Mouse (Mus musculus): Measurements from ENCODE around the gene Ctnna2.

Gene Ctnna2

DNA sequence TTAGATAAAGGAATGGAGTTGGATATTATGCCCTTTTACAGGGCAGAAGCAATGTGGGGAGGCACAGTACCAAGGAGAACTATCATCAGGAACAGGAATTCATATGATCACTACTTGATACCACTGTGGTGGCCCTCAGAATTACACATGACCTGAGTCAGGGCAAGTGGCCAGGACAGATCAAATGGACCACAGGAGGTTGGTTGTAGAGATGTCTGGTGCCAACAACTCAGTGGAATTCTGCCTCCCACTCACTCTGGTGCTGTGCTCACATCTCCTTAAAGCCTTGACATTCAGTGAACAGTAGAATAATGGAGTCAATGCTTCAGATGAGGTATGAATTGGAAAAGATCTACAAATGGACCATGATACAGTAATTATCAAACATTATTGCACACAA lies 691.1 kb downstream of the Ctnna2 start:
- DNase-seq (ENCODE audit: low read depth in 1 of 2, low spot score in 2 of 2), result no peak

DNA sequence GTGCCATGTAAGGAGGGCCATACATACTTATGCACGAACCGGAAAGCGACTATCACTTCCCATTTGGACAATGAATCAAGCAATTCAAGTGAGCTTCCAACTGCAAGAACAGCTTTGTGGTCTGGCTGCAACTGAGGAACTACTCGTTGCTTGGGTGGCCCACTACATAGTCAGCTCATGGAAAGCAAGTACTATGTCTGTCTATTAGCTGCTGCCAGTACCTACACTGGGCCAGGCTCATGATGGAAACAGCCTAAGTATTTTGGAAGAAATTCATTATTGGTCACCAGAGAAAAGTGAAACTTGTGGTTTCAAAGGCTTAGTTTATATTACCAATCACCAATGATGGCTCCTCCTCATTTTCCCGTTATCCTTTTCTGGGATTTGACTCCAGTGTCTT lies 693.2 kb downstream of the Ctnna2 start:
- DNase-seq (ENCODE audit: low read depth in 1 of 2, low spot score in 2 of 2), result no peak

DNA sequence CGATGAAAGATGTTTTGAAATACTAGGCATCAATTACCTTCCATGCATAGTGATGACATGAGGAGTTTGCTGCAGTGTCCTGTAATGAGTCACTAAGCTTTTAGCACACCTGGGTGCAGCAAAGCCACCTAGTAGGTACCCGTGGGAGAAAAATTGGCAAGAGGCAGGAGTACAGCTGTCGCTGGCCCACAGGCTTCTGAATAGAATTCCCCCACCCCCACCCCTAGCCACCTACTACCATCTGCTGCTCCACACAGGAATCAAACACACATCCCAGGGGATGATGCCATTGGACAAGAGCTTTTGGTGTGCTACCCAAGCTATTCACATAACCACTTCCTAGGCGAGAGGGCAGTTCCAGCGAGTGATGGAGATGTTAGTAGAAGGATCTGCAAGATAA lies 700.7 kb downstream of the Ctnna2 start:
- no peak for DNase-seq (ENCODE audit: low read depth in 1 of 2, low spot score in 2 of 2)

DNA sequence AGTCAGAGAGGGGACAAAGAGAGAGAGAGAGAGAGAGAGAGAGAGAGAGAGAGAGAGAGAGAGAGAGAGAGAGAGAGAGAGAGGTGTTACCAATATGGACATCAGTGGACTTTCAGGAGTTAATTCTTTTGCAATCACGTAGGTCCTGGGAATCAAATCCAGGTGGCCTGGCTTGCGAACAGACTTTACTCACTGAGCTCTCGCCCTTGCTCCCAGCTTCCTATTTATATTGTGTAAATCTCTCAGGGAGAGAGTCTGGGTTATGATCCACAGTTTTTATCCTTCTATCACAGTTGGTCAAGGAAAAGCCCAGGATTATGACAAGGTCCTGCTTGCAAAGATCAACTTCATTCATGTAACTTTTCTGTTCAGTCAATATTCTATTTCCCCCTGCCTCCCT lies 714.3 kb downstream of the Ctnna2 start:
- DNase-seq (ENCODE audit: low read depth in 1 of 2, low spot score in 2 of 2), result no peak

DNA sequence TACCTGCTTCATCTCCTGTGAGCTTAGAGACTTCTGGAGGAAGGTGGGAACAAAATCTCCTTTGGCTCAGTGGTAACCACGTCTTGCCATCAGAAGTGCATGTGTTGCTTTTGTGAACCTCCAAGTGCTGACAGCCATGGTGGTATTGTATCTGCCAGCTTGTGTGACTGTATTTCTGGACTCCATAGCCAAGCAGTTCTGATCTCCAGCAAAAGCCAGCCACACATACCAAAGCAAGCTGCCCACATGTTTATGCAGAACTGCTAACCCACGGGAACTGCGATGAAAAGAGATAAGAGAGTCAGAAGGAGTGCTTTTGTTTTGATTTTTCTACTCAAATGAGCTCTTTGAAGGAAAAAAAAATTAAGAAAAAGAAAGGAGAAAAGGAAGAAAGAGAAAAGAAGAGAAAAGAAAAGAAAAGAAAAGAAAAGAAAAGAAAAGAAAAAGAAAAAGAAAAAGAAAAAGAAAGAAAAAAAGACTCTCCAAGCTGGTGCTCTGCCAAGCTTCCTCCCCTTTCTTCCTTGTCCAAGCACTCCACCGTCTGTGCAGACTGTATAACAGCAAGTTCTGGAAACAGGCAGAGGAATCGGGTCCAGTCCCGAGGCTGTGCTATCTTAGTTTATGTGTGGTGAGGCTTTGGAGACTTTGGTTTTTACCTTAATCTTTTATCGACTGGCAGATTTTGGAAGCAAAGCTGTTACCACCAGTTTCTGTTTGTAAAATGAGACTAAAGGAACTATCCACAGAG lies 722.0 kb downstream of the Ctnna2 start:
- DNase-seq (ENCODE audit: low read depth in 1 of 2, low spot score in 2 of 2), result no peak

DNA sequence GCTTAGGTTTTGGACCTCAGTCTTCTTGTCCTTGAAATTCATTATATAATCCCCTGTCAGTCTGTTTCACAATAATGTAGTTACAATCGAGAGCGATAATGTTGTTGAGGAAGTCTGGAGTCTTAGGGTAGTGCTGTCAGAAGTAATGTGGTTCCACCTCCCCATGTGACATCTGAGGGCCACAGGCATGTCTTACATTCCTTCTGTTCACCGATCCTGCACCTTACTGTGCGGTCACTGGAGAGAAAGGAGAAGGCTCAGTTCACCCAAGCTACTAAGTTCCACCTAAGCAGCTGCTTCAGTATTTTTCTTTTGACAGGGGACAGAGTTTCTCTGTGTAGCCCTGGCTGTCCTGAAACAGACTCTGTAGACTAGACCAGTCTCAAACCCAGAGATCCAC lies 723.2 kb downstream of the Ctnna2 start:
- DNase-seq (ENCODE audit: low read depth in 1 of 2, low spot score in 2 of 2), result no peak

DNA sequence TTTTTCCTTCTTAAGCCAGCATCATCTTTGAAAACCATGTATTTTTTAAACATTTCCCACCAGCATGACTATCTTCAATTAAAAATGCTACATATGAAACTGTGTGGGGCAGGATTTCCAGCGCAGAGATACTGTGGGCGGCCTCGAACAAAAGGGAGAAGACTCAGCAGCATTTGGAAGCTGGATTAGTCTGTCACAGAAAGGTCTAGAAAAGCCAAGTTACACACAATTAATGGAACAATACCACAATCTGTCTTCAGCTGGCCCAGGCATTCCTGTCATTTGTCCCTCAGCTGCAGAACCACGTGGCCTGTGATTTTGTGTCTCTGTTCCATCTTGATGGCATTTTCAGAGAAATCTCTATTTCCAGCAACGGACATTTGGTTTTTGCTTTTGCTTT lies 726.0 kb downstream of the Ctnna2 start:
- no peak for DNase-seq (ENCODE audit: low read depth in 1 of 2, low spot score in 2 of 2)

DNA sequence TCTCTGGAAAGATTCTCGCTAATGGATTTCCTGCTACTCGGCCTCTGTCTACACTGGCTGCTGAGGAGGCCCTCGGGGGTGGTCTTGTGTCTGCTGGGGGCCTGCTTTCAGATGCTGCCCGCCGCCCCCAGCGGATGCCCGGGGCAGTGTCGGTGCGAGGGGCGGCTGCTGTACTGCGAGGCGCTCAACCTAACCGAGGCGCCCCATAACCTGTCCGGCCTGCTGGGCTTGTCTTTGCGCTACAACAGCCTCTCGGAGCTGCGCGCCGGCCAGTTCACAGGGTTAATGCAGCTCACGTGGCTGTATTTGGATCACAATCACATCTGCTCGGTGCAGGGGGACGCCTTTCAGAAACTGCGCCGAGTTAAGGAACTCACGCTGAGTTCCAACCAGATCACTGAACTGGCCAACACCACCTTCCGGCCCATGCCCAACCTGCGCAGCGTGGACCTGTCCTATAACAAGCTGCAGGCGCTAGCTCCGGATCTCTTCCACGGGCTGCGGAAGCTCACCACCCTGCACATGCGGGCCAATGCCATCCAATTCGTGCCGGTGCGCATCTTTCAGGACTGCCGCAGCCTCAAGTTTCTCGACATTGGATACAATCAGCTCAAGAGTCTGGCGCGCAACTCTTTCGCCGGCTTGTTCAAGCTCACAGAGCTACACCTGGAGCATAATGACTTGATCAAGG lies 735.8 kb downstream of the Ctnna2 start:
- no peak for DNase-seq (ENCODE audit: low read depth in 1 of 2, low spot score in 2 of 2)

DNA sequence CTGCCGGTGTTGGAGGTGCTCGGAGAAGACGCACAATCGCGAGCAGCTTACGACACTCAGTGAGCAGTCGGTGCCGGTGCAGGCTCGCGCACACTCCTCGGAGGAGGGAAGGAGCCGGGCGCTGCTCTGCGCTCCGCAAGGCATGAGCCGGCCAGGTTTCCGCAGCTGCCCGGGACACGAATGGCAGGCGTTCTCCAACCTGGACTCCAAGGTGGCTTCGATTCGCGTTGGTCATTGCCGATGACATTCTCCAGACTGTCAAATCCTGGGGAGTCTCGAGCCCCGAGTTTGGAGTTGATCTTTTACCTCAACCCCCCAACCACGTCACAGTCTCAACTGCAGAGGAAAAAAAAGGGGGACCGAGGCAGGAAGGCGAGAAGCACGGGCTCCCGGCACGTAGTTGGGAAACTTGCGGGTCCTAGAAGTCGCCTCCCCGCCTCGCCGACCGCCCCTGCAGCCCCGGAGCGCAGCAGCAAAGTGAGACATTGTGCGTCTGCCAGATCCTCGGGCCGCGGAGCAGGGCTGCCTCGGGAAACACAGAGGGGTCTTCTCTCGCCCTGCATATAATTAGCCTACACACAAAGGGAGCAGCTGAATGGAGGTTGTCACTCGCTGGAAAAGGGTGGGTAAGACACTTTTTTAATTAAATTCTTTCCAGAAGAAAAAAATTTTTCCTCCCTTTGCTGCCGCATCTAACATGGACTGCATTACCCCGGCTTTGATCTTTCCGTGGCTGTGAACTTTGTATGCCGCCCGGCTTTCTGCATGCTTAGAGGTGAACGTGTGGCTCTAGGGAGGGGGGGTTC lies 736.7 kb downstream of the Ctnna2 start, which contains the start of gene Lrrtm1:
Gene Lrrtm1, plus strand, starts transcription at position 89 of the 806 bp plus-strand sequence.
- no peak for DNase-seq (ENCODE audit: low read depth in 1 of 2, low spot score in 2 of 2)

DNA sequence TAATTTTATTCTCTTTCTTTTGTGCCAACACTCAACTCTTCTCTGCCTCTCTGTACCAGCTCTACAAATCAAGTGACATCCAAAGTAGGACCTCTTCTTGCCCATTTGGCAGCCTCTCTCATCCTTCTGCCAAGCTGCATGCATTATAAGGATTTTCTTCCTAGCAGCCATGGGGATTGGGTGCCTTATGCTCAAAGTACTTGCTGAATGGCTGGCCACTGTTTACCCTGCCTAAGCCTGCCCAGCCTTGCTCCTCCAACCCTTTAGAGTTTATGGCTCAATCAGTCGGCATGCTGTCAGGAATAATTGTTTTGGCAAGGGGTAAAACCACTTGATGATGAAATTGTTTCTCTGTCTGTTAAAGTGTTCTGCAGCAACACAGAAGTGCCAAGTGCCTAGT lies 739.1 kb downstream of the Ctnna2 start:
- DNase-seq (ENCODE audit: low read depth in 1 of 2, low spot score in 2 of 2), result no peak

DNA sequence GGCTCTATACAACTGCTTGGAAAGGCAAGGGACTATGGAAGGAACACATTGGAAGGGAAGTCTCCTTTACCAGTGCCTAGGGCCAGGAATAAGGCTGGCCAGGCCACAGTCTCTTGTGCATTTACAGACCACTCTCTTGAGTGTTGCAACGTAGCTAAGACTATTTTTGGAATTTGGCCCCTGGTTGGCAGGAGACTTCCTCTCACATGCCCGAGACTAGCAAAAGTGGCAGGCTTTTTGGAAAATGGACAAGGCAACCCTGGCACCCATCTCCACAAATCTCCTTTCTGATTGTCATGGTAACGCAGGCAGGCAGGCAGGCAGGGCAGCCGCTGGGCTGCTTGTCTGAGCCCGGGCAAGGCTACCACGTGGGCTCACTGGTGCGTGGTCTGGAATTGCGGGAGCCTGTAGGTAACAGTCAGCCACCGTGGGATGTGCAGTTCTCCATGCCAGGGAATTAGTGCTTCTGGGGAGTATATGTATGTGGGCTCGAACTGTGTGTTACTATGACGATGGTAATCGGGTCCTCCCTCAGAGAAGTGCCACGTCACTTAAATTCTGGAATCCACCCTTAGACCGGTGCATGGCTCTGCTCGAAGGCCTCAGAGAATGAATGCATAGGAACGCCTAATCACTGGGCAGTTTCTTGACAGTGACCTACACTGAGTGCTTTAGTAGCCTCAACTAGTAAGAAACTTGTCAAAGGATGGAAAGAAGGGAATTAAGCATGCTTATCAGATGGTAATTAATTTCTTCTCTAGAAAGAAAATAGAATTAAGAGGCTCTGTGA lies 756.5 kb downstream of the Ctnna2 start:
- DNase-seq (ENCODE audit: low read depth in 1 of 2, low spot score in 2 of 2), result no peak

DNA sequence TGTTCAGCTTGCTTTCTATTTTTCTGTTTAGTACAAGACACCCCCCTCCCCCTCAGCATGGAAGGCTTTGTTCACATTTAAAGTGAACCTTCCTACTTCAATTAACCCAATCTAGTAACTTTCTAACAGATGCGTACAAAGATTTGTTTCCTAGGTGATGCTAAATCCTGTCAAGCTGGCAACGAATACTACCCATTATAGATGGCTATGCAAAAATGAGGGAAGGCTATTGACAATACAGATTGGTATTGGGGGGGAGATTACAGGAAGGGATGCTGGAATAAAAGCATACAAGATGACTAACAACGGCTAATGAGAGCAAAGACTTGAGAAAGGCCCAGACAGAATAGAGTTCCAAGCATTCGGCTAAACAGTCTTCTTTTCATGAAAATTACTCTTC lies 758.7 kb downstream of the Ctnna2 start:
- no peak for DNase-seq (ENCODE audit: low read depth in 1 of 2, low spot score in 2 of 2)

DNA sequence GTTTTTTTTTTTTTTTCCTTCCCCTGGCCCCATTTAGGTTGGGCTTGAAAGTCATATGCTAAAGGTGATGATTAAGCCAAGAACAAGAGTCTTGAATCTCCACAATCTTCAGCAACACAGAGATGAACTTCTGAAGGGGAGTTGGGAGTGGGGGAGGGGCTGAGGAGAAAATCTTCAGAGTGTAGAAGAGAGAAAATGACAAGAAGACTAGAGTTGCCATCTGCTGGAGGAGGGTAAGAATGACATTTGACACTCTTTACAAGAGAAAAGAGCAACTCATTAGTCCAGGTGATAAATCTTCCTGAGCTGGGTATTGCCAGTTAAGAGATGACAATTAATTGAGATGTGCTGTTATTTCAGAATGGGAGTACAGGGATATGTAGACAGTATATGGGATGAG lies 760.6 kb downstream of the Ctnna2 start:
- no peak for DNase-seq (ENCODE audit: low read depth in 1 of 2, low spot score in 2 of 2)

DNA sequence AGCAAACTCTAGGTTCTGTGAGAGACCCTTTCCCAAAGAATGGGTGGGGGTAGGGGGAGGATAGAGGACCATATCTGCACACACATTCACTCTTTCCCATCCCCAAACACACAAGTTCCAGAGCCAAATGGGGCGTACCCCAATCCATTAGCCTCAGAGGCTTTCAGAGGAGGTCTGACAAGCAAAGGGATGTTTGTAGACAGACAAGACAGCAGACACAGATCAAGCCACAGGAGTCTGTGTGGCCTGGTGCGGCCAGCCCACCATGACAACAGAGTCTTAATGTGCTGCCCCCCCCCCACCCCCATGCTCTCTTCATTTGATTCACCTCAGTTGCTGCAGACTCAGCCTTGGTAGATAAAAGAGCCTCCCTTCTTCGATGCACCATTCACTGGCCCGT lies 764.2 kb downstream of the Ctnna2 start:
- no peak for DNase-seq (ENCODE audit: low read depth in 1 of 2, low spot score in 2 of 2)

DNA sequence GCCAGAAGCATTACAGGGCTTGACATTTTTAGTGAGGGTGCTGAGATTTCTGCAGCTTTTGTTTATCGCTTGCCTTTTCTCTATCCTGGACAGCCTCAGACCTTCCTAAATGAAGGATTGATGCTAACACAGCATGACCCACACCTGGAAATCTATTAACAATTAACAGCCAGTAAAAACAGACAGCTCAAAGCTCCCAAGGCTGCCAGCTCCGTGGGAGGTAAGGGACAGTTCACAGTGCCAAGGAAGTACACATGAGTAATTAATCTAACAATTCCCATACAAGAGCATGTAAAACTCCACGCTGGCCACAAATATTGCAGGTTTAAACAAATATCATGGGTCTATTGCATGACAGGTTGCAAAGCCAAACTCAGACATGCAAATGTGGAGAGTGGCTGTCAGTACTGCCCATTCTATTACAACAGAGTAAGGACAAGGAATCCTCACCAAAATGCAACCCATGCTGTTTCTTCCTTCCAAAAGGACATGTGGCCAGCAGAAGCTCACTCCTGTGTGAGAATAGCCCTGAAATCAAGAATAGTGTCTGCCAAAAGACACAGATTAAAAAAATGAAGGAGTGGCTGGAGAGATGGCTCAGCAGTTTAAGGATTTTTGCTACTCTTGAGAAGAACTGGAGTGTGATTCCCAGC lies 765.6 kb downstream of the Ctnna2 start:
- no peak for DNase-seq (ENCODE audit: low read depth in 1 of 2, low spot score in 2 of 2)

DNA sequence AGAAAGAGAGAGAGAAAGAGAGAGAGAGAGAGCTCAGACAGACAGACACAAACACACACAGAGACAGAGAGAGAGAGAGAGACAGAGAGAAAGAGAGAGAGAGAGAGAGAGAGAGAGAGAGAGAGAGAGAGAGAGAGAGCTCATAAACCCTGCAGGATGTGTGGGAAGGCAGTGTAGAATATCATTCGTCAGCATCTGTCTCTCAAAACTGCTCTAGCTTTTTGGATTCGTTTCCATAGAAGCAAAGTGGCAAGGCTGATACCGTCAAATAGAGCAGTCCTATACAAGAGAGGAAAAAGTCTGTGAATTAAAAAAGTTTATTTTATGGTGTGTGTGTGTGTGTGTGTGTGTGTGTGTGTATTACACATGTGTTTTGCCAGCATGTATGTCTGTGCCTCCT lies 769.6 kb downstream of the Ctnna2 start:
- DNase-seq (ENCODE audit: low read depth in 1 of 2, low spot score in 2 of 2), result no peak

DNA sequence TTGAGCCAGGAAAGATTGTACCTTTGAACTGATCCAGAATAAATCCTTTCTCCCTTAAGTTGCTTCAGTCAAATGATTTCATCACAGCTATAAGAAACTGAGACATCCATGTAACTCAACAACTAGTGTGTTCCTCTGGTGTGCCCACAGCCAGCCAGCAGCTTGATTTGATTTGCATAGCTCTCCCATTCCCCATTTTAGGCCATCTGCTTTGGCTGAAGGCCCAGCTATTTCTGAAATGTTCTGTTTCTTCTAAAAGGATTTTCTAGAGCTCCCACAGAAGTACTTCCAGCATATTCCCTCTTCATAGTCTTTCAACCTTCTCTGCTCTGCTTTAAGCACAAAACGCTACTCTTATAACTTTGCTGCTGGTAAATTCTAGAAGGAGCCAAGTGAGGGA lies 770.3 kb downstream of the Ctnna2 start:
- no peak for DNase-seq (ENCODE audit: low read depth in 1 of 2, low spot score in 2 of 2)

DNA sequence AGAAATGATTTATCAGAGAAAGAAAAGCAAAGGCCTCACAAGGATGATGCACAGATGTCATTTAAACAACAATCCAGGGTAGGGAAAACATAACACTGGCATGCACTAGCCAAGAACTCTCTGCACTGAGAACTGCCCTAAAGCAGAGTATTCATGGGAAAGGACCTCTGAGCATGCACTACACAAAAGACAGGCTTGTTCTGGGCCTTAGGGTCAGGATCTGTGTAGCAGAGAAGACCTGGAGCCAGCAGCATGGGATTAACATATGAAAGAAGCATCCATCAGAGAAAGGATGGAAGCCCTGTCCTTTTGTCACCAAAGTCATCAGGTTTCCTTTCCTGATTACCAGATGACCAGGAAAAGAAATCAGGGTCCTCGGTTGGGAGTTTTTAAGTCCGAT lies 780.1 kb downstream of the Ctnna2 start:
- no peak for DNase-seq (ENCODE audit: low read depth in 1 of 2, low spot score in 2 of 2)

DNA sequence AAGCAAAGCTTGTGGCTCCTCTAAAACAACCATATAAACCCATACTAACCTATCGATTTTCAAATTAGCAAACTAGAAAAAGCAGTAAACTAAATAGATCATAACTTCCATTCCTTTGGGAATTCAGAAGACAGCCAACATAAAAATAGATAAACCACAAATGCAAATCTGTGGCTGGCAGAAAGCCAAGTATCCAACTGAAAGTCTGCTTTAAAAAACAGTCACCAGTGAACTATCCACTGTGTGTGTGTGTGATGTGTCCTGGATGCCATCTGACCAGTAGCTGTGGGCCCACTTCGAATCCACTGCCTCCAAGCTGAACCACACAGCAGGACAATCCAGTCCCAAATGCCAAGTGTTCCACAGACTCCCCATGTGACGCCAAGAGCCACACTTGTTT lies 782.8 kb downstream of the Ctnna2 start:
- no peak for DNase-seq (ENCODE audit: low read depth in 1 of 2, low spot score in 2 of 2)

DNA sequence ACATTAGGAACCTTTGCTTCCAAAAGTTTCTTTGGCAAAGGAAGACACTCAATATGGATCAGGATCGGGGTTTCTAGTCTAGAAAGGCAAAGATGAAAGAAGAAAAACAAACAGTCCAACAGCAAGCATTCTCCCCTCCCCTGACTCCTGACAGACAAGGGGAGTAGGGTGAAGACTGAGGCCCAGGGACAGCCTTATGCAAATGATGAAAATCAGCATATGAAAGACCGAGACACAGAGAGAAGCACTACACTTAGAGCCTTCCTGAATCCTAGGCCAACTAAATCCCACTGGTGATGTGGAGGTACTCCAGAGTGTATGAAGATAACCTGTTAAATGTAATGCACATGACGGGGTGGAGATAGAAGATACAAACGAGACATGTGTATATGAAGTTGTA lies 787.9 kb downstream of the Ctnna2 start:
- no peak for DNase-seq (ENCODE audit: low read depth in 1 of 2, low spot score in 2 of 2)

DNA sequence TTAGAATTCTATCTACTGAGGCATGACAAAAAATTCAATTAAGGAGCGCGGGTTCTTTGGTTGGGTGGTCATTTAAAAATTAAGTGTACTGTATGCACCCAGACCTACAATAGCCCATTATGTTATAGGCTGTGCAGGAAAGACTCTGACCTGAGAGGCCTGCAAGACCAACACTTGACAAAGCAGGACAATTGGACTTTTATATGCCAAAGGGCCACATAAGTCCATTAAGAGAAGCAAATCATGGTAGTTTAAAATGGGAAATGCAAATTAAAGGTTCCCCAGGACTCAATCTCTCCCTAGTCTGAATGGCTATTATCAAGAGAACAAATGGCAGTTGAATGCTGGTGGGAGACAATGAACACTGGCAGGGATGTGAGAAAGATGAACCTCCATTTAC lies 790.9 kb downstream of the Ctnna2 start:
- no peak for DNase-seq (ENCODE audit: low read depth in 1 of 2, low spot score in 2 of 2)
